Mouse (Mus musculus) kidney, adult 9 months (tissue): Measurements from ENCODE around the gene Oat.

Experiments
- DNase-seq: peaks from one replicate; pipeline ENCODE4 v3.0.0; 2022

Gene Oat

DNA sequence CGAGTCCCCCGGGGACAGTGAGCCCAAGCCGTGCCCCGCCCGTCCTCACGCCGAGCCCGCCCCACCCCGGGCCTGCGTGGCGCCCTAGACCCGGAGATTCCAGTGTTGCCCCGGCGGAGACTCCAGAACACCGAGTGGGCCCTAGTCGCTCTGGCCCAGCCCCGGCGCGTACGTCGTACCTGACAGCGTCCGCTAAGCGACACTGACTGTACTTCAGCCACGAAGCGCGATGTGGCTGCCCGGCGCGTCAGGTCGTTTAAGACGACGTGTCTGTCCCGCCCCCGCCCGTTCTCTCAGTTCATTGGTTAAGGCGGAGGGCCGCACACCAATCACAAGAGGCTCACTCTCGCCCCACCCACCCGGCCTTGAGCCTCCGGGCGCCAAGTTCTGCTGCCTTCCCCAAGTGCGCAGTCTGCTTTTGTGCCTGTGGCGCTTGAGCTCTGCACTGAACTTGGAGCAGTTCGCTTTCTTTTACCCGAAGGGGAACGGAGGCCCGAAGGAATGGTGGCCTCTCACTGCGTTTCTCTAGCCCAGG lies at the start of gene Oat:
TSS of gene Oat (minus strand) at position 283 of the 535 bp plus-strand sequence.
- DNase-seq: peak; percentile 96

DNA sequence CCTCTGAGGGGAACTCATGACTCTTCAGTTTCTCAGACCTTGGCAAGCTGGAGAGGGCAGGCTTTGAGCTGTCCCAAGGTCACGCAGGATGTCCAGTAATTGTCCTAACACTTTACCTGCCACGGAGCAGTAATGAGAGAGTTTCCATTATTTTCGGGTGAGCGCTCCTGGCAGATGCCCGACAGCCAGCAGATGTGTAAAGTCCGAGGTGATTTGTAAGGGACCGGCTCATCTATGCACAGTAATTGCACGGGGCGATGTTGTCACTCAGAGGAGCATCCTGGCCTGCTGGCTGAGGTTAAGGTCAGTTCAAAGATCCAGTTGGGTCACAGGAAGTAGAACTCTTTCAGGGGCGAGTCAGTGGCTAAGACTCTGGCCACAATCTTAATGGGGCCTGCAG lies 48.0 kb upstream of the Oat start:
- peak; percentile 20 for DNase-seq

DNA sequence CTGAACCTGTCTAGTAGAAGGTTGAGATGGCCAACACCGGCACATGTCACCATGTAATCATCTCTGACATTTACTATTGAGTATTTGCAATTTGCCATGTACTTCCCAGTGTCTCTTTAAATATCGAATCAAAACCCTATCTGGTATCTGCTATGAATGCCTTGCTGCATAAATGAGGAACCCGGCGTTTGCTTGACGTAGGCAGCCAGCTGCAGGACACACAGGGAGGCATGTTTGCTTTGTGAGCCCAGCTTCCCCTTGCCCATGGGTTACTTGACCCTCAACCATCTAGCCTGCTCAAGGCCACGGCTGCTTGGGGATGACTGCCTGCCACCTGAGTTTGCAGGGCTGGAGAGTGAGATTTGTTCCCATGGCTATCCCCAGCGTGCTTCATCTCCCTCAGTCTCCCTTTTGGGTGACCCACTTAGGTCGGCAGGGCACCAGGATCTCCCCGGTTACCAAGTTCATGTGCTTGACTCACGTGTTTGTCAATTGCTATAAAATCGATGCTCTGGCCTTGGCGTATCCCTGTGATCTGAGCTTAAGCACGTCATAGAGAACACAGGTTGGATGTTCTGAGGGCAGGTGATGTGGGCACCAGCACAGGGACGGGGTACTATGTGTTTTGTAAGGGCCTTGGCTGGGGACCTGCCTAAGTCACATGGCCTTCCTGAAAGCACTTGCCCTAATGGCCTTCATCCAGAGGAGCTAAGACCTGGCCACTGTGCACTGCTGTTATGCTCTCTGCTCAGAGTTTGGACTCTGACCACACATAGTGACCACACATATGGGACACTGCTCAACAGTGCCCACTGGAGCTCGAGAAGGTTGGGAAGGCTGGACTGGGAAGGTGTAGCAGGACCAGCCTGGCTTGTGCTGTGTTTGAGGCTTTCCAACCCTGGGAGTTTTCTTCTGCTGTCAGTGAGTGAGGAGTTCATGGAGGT lies 44.0 kb upstream of the Oat start:
- peak; percentile 66 for DNase-seq

DNA sequence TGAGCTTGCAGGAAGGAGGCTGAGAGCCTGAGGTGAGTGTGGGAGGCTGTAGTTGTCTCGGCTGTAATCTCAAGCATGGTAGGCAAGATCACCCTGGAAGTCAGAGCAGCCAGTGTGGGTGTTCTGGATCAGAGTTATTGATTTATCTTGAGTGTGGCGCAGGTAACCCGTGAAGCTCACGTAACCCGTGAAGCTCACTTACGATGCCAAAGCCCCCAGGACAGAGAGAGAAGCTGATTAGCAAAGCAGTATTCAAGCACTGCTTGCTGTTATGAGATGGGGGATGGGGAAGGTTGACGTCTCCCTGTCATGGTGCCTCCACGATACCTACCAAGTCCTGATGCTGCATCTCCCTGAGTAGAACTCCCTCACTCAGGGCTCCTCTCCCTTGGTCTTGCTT lies 43.4 kb upstream of the Oat start:
- no peak for DNase-seq

DNA sequence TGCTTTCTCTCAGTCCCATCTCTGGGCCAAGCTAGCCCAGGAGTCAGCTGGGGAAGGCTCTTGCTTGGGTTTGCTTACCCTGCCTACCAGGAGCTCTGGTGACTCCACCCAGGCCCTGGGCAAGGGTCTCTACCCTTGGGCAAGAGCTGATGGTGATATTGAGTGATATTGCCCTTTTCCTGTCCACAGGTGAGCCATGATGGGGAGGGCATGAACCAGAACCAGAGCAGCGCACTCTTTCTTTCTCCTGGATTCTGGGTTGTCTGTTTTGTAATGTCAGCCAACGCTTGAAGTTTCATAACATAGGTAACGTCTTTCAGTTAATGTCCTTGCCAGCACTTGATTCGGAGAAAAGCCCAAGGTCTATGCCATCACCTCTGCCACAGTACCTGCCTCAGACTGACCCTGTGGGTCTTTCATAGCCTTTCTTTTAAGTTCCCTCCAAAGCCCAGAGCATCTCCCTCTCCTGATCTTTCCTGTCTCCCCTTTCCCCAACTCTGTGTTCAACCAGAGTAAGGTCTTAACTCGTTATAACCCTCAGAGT lies 40.9 kb upstream of the Oat start:
- DNase-seq: no peak

DNA sequence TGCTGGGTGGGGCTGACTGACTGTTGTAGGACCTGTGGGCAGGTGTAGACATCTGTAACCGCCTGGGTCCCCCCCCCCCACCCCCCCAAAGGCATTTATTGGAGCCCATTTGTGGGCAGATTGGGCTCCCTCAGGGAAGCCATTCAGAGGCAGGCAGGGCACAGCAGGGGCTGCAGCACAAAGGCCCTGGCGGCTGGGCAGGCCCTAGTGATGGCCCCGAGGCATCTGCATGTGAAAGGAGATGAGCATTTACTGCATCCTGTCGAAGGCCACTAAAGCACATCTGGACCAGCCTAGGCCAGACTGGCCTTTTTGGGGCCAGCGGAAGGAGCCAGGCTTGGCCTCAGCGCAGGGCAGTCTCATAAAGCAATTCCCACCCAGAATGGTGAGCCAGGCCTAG lies 40.2 kb upstream of the Oat start:
- DNase-seq: no peak

DNA sequence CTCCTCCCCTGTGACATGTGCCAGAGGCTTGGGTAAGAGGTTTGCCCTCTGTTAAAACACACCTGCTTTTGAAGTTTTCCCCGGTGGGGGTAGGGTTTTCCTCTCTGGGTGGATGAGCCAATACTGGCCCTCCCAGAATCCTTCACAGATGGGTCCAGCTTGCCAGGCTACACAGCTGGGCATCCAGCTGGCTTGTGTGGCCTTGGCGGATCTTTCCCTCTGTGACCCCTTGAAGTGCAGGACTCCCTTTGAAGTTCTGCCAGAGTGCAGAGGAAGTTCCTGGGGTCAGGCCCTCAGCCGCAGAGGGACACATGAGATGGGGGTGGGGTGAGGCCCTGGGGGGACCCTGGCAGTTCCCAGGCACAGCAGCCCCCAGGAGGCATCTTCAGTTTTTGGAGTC lies 39.1 kb upstream of the Oat start:
- DNase-seq: no peak

DNA sequence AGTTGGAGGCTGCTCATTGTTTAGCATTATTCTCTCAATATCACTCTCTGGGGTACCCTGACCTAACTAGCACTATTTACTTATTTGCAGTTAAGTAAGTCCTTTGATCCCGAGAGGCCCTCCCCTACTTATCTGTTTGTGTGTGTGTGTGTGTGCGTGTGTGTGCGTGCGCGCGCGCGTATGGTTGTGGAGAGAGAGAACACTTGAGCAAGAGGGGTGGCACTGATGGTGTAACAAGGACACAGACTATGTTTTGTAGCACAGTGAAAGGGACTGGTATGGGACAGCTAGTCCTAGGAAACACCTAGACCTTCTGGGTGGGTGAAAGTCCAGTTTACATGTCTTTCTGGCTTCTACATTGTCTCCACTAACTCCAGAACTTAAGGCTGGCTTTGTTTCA lies 35.3 kb upstream of the Oat start:
- no peak for DNase-seq

DNA sequence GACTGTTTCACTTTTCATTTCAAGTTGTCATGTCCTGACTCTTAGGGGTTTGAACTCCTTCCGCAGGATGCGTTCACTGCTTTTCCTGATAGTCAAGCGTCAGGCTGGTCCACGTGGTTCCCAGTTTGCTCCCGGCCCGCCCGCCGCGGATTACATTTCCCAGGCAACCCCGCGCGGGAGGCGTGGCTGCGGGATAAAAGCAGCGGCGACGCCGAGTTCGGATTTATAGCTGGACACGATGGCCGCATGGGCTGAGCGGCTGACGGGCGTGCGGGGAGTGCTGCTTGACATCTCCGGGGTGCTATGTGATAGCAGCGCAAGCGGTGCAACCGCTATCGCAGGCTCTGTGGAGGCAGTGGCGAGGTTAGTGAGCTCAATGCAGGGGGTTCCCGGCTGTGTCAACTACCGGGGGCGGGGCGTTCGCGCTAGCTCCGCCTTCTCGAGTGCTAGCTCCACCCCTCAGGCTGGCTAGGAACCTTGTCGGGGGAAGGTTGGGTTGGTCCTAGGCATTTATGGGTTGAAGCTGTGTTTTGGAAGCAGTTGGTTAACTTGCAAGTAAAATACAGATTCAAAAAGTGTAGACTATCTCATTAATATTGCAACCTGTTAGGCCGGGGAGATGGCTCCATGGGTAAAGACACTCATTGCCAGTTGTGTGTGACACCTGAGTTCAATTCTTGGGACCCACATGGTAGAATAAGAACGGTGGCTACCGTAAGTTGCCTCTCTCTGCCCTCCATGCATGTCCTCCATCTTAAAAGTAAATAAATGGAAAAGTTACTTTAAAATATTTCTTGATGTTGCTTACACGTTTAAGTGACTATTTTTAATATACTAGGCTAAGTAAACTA lies 34.5 kb upstream of the Oat start, which contains the start of gene Lhpp:
TSS of gene Lhpp (plus strand) at position 171 of the 851 bp plus-strand sequence.
- DNase-seq: peak; percentile 76

DNA sequence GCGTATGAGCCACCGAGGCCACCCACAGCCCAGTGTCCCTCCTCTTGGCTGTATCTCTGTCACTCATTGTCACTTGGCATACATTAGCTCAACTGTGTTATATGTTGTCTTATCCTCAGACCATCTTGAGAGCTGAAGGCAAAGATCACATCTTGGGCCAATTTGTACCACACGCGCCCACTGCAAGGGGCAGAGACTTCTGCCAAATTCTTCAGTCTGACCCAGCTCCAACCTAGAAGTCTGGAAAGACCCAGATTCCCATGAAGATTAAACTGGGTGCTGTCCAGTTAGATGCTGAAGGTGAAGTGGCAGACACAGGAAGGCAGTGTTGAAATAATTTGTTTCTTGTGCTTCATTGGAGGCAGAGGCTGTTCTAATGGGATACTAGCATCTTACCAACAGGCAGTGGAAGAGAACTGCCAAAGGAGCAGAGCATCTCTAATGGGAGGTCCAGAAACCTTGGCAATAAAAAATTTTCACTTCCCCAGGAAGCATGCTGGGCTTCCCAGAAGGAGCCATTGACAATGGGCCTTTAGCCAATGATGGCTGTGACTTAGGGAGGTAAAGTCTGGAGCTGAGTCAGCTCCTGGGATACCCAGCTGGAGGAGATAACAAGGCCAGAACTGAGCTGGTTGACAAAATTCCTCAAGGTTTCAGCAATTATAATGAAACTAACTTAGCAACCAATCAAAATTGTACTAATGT lies 32.3 kb upstream of the Oat start:
- no peak for DNase-seq

DNA sequence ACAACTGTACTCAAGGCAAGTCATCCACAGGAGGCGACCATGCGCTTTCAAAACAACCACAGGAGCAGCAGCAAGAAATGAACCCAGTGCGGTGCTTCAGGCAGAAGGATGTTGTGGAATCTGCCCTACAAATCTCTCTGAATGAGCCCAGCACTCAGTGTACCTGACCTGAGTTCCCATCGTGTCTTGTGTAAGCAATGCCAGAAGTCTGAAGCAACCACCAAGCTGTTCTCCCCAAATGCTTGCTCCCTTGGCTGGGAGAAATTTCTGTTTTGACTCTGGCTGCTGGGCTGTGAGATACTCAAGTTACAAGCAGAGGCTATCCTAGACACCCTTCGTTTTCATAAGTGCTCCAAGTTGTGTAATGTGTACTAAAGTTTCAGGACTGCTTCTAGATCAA lies 29.5 kb upstream of the Oat start:
- DNase-seq: no peak

DNA sequence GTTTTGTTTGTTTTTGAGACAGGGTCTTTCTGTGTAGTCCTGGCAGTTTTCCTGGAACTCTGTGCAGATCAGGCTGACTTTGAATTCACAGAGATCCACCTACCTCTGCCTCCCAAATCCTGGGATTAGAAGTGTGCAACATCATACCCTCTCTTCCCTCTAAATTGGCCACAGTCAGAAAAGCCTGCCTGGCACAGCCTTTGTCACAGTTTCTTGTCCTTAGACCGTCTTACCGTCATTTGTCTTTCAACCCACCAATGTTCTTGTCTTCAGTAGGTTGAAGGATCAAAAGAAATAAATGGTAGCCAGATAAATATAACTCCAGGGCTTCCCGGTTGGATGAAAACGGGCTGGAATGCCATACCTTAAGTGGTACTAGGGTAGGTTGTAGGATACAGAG lies 28.5 kb upstream of the Oat start:
- DNase-seq: no peak

DNA sequence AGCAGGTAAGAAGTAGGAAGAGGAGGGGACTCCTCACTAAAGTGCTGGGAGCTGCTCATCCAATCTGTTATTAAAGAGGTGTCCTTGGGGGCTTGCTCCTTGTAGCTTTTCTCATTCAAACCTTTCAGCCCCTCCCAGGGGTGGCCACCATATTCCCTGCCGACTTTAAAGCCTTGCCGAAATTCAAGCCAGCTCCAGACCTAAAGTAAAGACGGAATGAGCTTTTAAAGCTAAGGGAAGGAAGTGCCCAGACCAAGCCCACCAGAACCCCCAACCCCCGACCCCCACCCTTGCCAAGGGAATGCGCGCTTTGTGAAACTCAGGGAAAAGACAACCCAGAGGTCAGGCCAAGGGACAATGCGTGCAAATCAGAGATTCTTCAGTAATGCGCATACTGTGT lies 24.7 kb upstream of the Oat start:
- DNase-seq: no peak

DNA sequence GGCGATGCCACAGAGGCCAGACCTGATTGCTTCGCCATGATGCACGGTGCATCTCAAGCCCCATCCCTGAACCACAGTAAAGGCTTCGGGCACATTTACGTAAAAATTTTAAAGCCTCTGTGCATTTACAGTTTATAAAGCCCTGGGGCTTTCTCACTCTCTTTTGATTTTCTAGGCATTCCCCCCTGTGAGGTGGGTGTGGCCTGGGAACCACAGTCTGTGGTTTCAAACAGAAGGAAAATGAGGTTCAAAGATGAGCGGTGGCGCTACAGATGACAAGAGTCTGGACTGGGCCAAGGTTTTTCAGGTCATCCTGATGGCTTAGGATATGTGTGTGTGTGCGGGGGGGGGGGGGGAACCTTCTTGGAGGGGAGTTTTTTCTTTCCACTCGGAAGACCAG lies 23.8 kb upstream of the Oat start:
- no peak for DNase-seq

DNA sequence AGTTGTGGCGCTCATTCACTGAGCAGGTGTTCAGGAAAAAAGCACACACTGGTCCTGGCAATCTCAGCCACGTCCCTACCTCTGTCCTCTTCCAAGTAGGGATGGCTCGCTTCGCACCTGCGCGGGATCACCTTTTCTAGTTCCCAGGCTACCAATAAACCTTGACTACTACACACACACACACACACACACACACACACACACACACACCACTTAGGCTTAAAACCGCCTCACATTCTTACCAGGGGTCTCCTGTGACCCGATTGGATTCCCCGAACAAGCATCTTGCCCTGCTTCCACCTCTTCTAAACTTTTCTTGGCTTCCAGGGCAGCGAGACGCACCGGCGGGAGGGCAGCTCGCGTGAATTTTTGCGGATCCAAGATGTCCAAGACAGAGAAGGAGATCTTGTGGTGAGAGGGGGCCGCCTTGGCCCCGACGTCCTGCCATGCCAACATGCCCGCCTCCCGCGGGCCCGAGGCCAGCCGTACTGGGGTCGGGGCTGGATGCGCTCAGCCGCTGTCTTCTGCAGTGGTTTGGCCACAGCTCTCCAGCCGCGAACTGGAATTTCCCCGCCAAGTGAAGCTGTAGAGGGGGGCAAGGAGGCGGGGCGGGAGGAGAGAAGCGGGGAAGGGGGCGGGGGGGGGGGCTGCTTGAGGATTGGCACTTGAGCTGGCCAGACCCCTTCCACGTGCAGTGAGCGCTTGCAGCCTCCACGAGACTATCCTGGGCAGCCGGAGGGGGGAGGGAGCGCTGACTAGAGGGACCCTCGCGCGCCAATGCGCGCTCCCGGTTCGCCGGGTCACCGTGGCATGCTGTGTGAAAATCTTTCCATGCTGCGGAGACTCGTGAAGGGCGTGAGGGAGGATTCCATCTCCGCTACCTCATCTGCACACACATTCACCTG lies 23.1 kb upstream of the Oat start, which contains the start of gene Nkx1-2:
TSS of gene Nkx1-2 (minus strand) at position 567 of the 905 bp plus-strand sequence.
- no peak for DNase-seq

DNA sequence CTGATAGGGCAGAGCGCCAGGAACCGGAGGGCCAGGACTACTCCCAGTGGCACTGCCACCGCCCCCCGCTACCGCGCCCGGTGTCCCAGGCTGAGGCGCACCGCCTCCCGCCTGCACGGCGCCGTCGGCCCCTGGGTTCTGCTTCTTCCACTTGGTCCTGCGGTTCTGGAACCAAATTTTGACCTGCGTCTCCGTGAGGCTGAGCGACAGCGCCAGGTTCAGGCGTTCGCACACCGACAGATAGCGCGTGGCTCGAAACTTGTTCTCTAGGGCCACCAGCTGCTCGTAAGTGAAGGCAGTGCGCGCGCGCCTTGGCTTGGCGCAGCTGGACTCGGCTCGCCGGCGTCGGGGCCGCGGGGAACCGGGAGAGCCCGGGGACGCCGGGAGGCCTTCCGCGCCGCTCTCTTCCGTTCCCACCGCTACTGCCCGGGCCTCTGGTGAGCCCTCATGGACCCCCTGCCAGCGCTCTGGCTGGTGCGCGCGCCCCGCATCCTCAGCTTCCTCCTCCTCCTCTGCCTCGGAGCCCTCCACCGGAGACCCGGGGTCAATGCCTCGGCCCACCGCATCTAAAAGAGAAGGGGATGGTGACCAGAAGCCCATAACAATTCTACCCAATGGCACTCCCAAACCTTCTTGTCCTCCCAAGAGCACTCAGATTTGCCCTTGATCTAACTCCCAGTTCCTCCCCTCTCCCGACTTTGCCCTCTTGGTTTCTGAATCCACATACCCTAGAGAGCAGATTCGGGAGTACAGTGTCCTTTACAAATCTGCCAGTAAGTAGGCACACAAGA lies 21.2 kb upstream of the Oat start:
- no peak for DNase-seq

DNA sequence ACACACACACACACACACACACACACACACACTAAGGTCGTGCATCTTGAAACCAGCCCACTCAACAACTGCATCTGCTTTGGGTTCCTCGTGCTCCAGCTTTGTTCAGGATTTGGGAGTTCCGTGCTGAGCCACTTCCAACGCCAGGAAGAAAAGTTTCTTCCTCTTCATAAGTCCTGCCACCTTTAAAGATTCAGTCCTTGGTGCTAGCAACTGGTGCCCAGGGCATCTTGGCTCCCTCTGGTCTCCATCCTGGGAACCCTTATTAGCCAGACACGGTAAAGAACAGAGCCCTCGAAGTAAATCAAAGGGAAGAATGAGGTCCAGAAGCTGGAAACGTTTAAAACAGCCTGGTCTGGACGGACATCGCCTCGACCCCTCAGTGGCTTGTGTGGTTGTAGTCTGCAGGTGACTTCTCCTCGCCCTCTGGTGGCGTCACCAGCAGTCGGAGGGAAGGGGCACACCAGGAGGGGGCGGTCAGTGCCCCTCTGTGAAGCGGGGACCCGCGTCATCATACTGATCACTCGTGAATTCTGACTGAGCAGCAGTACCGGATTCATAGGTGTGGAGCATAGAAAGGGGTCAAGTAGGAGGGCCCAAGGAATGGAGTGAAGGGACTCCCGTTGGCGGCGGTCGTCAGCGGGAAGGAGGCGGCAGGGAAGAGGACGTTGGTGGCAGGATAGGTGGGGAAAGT lies 20.5 kb upstream of the Oat start:
- DNase-seq: no peak

DNA sequence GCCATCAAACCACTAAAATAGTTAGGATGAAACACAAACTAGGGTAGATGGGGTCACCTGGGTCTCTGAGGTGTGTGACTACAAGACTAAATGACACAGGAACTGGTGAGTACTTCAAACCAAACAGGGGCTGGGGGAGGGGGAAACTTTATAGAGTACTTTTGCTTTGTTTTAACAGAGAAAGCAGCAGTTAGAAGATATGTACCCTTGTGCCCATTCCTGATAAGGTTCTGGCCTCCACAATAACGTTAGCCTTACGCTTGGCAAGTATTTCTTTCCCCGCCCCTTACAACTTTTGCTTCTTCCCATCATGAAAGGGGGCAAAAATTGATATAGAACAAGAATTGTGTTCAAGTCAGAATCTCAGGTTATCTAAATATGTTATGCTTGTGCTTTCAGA lies 19.6 kb upstream of the Oat start:
- no peak for DNase-seq

DNA sequence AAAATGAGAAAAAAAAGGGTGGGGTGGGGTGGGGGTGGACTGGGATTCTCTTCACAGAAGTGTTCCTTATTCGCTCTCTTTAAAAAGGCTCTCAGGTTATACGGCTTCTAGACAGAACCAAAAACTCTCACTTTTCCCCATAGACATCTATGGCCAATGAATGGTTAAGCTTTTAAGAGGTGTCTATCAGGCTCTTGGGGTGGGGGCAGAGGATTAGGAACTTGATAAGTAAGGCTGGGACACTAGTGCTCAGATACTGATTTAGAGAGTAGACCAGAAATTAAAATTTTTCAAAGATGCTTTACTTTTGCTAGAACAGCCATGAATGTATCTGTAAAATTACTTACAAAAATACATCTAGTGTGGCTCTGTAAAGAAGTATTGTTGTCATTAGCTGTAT lies 18.1 kb upstream of the Oat start:
- no peak for DNase-seq

DNA sequence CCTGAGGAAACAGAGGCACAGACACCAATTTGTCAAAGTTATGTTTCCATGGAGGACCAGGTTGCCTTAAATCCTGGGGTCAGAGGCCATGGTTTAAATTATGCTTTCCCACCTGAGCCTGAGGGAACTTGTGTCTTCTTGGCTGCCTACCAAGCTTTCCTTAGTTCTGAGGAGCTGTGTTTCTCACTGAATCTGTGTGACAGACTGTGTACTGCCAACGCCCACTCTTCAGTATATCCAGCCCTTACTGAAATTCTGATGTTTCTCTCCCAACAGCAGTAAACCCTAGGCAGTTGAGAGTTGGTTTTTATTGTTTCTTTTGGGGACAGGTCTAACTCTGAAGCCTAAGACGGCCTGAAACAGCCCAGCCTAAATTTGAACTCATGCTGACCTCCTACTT lies 17.6 kb upstream of the Oat start:
- no peak for DNase-seq
